Mouse (Mus musculus): ENCODE measurements at regions not wholly inside any gene's neighbourhood (a gene's known extent, or its start where the extent isn't known, plus 50 kb on each side); places are given as distances from the start of the nearest gene placed in this dataset.

GRCm38 (mm10) chr10:117896911-117897643 is 51.2 kb upstream of the Rap1b start:
- no peak for DNase-seq (ENCODE audit: low read depth, low spot score)
- ChIA-PET POLR2A (no interaction called here), CTCF (interaction anchor here (1.2 kb wide), 1 partner anchor 16 kb away, joined by 3 read pairs; no protein-coding TSS in a partner anchor)
- ATAC-seq: no peak
- no peak for TF ChIP-seq CTCF (IDR thresholded peaks at IDR 0.05)
- in situ Hi-C loops (cut with MboI; ENCODE audit: low pct_unique_long_range_greater_than_20kb): no loop called here
- H3K27me3 ChIP-seq: no peaks in the 10 kb centered on the region

GRCm38 (mm10) chr10:117897766-117898165 is 51.9 kb upstream of the Rap1b start:
- no peak for TF ChIP-seq CTCF (IDR thresholded peaks at IDR 0.05)
- ATAC-seq (no peak), DNase-seq (ENCODE audit: low read depth, low spot score) (no peak)
- ChIA-PET CTCF (interaction anchor here (1.2 kb wide), 1 partner anchor 15 kb away, joined by 3 read pairs; no protein-coding TSS in a partner anchor), POLR2A (no interaction called here)
- in situ Hi-C loops (cut with MboI; ENCODE audit: low pct_unique_long_range_greater_than_20kb): no loop called here
- H3K27me3 ChIP-seq: no peaks in the 10 kb centered on the region

- TF ChIP-seq CTCF (IDR thresholded peaks at IDR 0.05): no peak
- no peak for ATAC-seq
- no peak for DNase-seq (ENCODE audit: low read depth, low spot score)
- no peaks in the 10 kb centered on the region for H3K27me3 ChIP-seq
- in situ Hi-C loops (cut with MboI; ENCODE audit: low pct_unique_long_range_greater_than_20kb): no loop called here
- CTCF ChIA-PET: no interaction called here
- POLR2A ChIA-PET: no interaction called here
Observed at GRCm38 (mm10) chr10:117898391-117898790, 52.6 kb upstream of the Rap1b start.

- ATAC-seq (no peak), DNase-seq (ENCODE audit: low read depth, low spot score) (no peak)
- POLR2A ChIA-PET: no interaction called here
- CTCF ChIA-PET: no interaction called here
- H3K27me3 ChIP-seq: no peaks in the 10 kb centered on the region
- TF ChIP-seq CTCF (IDR thresholded peaks at IDR 0.05): no peak
- in situ Hi-C loops (cut with MboI; ENCODE audit: low pct_unique_long_range_greater_than_20kb): no loop called here
Observed at GRCm38 (mm10) chr10:117899410-117899935, 53.6 kb upstream of the Rap1b start.

- TF ChIP-seq CTCF (IDR thresholded peaks at IDR 0.05): no peak
- ChIA-PET CTCF (no interaction called here), POLR2A (no interaction called here)
- in situ Hi-C loops (cut with MboI; ENCODE audit: low pct_unique_long_range_greater_than_20kb): no loop called here
- no peak for DNase-seq (ENCODE audit: low read depth, low spot score)
- H3K27me3 ChIP-seq: no peaks in the 10 kb centered on the region
- no peak for ATAC-seq
Observed at GRCm38 (mm10) chr10:117905666-117906266, 59.9 kb upstream of the Rap1b start.

- no peaks in the 10 kb centered on the region for H3K27me3 ChIP-seq
- ChIA-PET POLR2A (no interaction called here), CTCF (no interaction called here)
- in situ Hi-C loops (cut with MboI; ENCODE audit: low pct_unique_long_range_greater_than_20kb): no loop called here
- ATAC-seq (no peak), DNase-seq (ENCODE audit: low read depth, low spot score) (no peak)
- no peak for TF ChIP-seq CTCF (IDR thresholded peaks at IDR 0.05)
Observed at GRCm38 (mm10) chr10:117906267-117906811, 60.5 kb upstream of the Rap1b start.

GRCm38 (mm10) chr10:117908079-117908675 is 62.3 kb upstream of the Rap1b start:
- no peaks in the 10 kb centered on the region for H3K27me3 ChIP-seq
- ChIA-PET POLR2A (no interaction called here), CTCF (no interaction called here)
- in situ Hi-C loops (cut with MboI; ENCODE audit: low pct_unique_long_range_greater_than_20kb): no loop called here
- DNase-seq (ENCODE audit: low read depth, low spot score): no peak
- ATAC-seq: no peak
- TF ChIP-seq CTCF (IDR thresholded peaks at IDR 0.05): no peak

GRCm38 (mm10) chr10:117909155-117909554 is 63.3 kb upstream of the Rap1b start:
- ChIA-PET CTCF (no interaction called here), POLR2A (no interaction called here)
- ATAC-seq (no peak), DNase-seq (ENCODE audit: low read depth, low spot score) (no peak)
- no peaks in the 10 kb centered on the region for H3K27me3 ChIP-seq
- in situ Hi-C loops (cut with MboI; ENCODE audit: low pct_unique_long_range_greater_than_20kb): no loop called here
- TF ChIP-seq CTCF (IDR thresholded peaks at IDR 0.05): no peak

- TF ChIP-seq CTCF (IDR thresholded peaks at IDR 0.05): no peak
- ATAC-seq (no peak), DNase-seq (ENCODE audit: low read depth, low spot score) (no peak)
- POLR2A ChIA-PET: no interaction called here
- in situ Hi-C loops (cut with MboI; ENCODE audit: low pct_unique_long_range_greater_than_20kb): no loop called here
- CTCF ChIA-PET: no interaction called here
- H3K27me3 ChIP-seq: no peaks in the 10 kb centered on the region
Observed at GRCm38 (mm10) chr10:117909811-117910239, 64.0 kb upstream of the Rap1b start.

GRCm38 (mm10) chr10:117910426-117910825 is 64.6 kb upstream of the Rap1b start:
- no peaks in the 10 kb centered on the region for H3K27me3 ChIP-seq
- ATAC-seq: no peak
- ChIA-PET POLR2A (no interaction called here), CTCF (no interaction called here)
- no peak for DNase-seq (ENCODE audit: low read depth, low spot score)
- no peak for TF ChIP-seq CTCF (IDR thresholded peaks at IDR 0.05)
- in situ Hi-C loops (cut with MboI; ENCODE audit: low pct_unique_long_range_greater_than_20kb): no loop called here
